Mouse (Mus musculus) heart, embryonic 12.5 days (tissue): ENCODE measurements around the gene Mb. TPM values are rescaled to one million over a fixed set of nuclear protein-coding genes. Genes with fewer than 3 reads are reported as not detected.
A peak's percentile ranks its signal among the peaks of the same experiment; 100 is the strongest.

ENCODE experiments used
- ATAC-seq: fragments of 200-750 bp; cut with Nextera tagmentation; 2 replicates; pipeline ENCODE4 v1.8.0; 2017; ENCODE audit warnings: moderate TSS enrichment, moderate library complexity; ENCODE audit not compliant: insufficient number of reproducible peaks, low FRiP score
- H3K27ac ChIP-seq: fragments of 300-500 bp; sonication (generic); 2 replicates; pipeline ENCODE4 v1.5.1; 2016; ENCODE audit warnings: mild to moderate bottlenecking, moderate library complexity; ENCODE audit not compliant: poor library complexity, severe bottlenecking
- H3K27me3 ChIP-seq: fragments of 300-500 bp; sonication (generic); replicated peaks from 2 replicates; pipeline ENCODE4 v1.6.1; 2016; ENCODE audit warnings: mild to moderate bottlenecking, moderate library complexity
- H3K36me3 ChIP-seq: fragments of 300-500 bp; sonication (generic); 2 replicates; pipeline ENCODE4 v1.6.1; 2016; ENCODE audit warnings: mild to moderate bottlenecking, moderate library complexity
- H3K4me1 ChIP-seq: fragments of 300-500 bp; sonication (generic); replicated peaks from 2 replicates; pipeline ENCODE4 v1.6.1; 2016; ENCODE audit warnings: mild to moderate bottlenecking
- H3K4me2 ChIP-seq: fragments of 300-500 bp; sonication (generic); 2 replicates; pipeline ENCODE4 v1.6.1; 2016; ENCODE audit warnings: mild to moderate bottlenecking, moderate library complexity
- H3K4me3 ChIP-seq: fragments of 300-500 bp; sonication (generic); 2 replicates; pipeline ENCODE4 v1.5.1; 2016; ENCODE audit warnings: mild to moderate bottlenecking
- H3K9ac ChIP-seq: fragments of 300-500 bp; sonication (generic); 2 replicates; pipeline ENCODE4 v1.6.1; 2016; ENCODE audit warnings: mild to moderate bottlenecking, moderate library complexity
- H3K9me3 ChIP-seq: fragments of 300-500 bp; sonication (generic); replicated peaks from 2 replicates; pipeline ENCODE4 v1.6.1; 2016; ENCODE audit warnings: mild to moderate bottlenecking, moderate library complexity
- WGBS: fragments of 180-500 bp; shearing (Covaris S2); methylation state at CpG from one replicate; pipeline ENCODE4 v1.1.7; 2016; 5-methylcytosine and 5-hydroxymethylcytosine counted together
- polyA plus RNA-seq: library from polyadenylated mRNA; unstranded; fragments of >200 nt; fragmentation: Nextera tagmentation; extraction: Ambion mirVana; gene quantifications from 2 replicates; pipeline ENCODE4 v1.2.1, GENCODE M21; 2016

The Mb gene
- polyA plus RNA-seq, 1 experiment from 2014 or later: 214 TPM

- H3K4me2 ChIP-seq: no peak overlapping the region
- H3K4me1 ChIP-seq: peaks cover 59% of the 10 kb centered on the region
- no peak overlapping the region for H3K4me3 ChIP-seq
- ATAC-seq: no peak
- peak overlapping the region; percentile 79 for H3K27ac ChIP-seq
- WGBS: 75% methylated on average over 3 of the region's 3 CpGs
- H3K36me3 ChIP-seq: no peaks in the 10 kb centered on the region
- no peaks in the 10 kb centered on the region for H3K9me3 ChIP-seq
- no peak overlapping the region for H3K9ac ChIP-seq
- H3K27me3 ChIP-seq: no peaks in the 10 kb centered on the region
These were observed 23.4 kb downstream of the Mb start for GRCm38 (mm10) chr15:77027117-77027516.

- Histone ChIP-seq H3K27me3 (no peaks in the 10 kb centered on the region), H3K4me1 (peaks cover 64% of the 10 kb centered on the region), H3K4me3 (no peak overlapping the region), H3K27ac (no peak overlapping the region), H3K36me3 (no peaks in the 10 kb centered on the region), H3K9ac (no peak overlapping the region), H3K4me2 (no peak overlapping the region), H3K9me3 (no peaks in the 10 kb centered on the region)
- ATAC-seq: no peak
- WGBS: 78% methylated on average over 5 of the region's 5 CpGs
These were observed 24.4 kb downstream of the Mb start for GRCm38 (mm10) chr15:77025884-77026583.

GRCm38 (mm10) chr15:77022401-77022957, 28.0 kb downstream of the Mb start:
- no peaks in the 10 kb centered on the region for H3K9me3 ChIP-seq
- no peak overlapping the region for H3K9ac ChIP-seq
- H3K4me3 ChIP-seq: no peak overlapping the region
- peak overlapping the region; percentile 10; the same call in 1 of the 2 replicates for H3K4me2 ChIP-seq
- 50% methylated on average over 5 of the region's 5 CpGs for WGBS
- ATAC-seq: no peak
- H3K4me1 ChIP-seq: peaks cover 79% of the 10 kb centered on the region
- no peaks in the 10 kb centered on the region for H3K27me3 ChIP-seq
- no peaks in the 10 kb centered on the region for H3K36me3 ChIP-seq
- H3K27ac ChIP-seq: peak overlapping the region; percentile 97

- H3K27ac ChIP-seq: peak overlapping the region; percentile 97
- H3K4me1 ChIP-seq: peaks cover 79% of the 10 kb centered on the region
- no peaks in the 10 kb centered on the region for H3K27me3 ChIP-seq
- peak overlapping the region; percentile 37 for H3K4me2 ChIP-seq
- ATAC-seq: no peak
- peak overlapping the region; percentile 58; the same call in 1 of the 2 replicates for H3K9ac ChIP-seq
- WGBS: 71% methylated on average over 4 of the region's 4 CpGs
- no peak overlapping the region for H3K4me3 ChIP-seq
- no peaks in the 10 kb centered on the region for H3K9me3 ChIP-seq
- no peaks in the 10 kb centered on the region; the same call in 1 of the 2 replicates for H3K36me3 ChIP-seq
These were observed 28.6 kb downstream of the Mb start for GRCm38 (mm10) chr15:77021851-77022250.

GRCm38 (mm10) chr15:77021056-77021455, 29.4 kb downstream of the Mb start:
- peak overlapping the region; percentile 97 for H3K27ac ChIP-seq

GRCm38 (mm10) chr15:77020136-77020535, 30.3 kb downstream of the Mb start:
- H3K9me3 ChIP-seq: no peaks in the 10 kb centered on the region
- no peak overlapping the region for H3K9ac ChIP-seq
- ATAC-seq: no peak
- WGBS: 45% methylated on average over 4 of the region's 4 CpGs
- H3K36me3 ChIP-seq: peaks cover 6% of the 10 kb centered on the region; the same call in 1 of the 2 replicates
- H3K4me3 ChIP-seq: no peak overlapping the region
- H3K27me3 ChIP-seq: no peaks in the 10 kb centered on the region
- peak overlapping the region; percentile 97 for H3K27ac ChIP-seq
- H3K4me1 ChIP-seq: peaks cover 83% of the 10 kb centered on the region
- no peak overlapping the region for H3K4me2 ChIP-seq

More at GRCm38 (mm10) chr15:77021056-77021455, 29.4 kb downstream of the Mb start:
- Histone ChIP-seq H3K36me3 (peaks cover 3% of the 10 kb centered on the region; the same call in 1 of the 2 replicates), H3K4me3 (no peak overlapping the region), H3K27me3 (no peaks in the 10 kb centered on the region), H3K4me1 (peaks cover 82% of the 10 kb centered on the region), H3K4me2 (peak overlapping the region; percentile 37), H3K9me3 (no peaks in the 10 kb centered on the region), H3K9ac (peak overlapping the region; percentile 58)
- 85% methylated on average over 3 of the region's 3 CpGs for WGBS
- no peak for ATAC-seq

- Histone ChIP-seq H3K4me1 (peaks cover 89% of the 10 kb centered on the region), H3K4me2 (no peak overlapping the region), H3K9me3 (no peaks in the 10 kb centered on the region), H3K9ac (peak overlapping the region; percentile 21; the same call in 1 of the 2 replicates), H3K27ac (peak overlapping the region; percentile 97), H3K36me3 (peaks cover 6% of the 10 kb centered on the region; the same call in 1 of the 2 replicates), H3K27me3 (no peaks in the 10 kb centered on the region), H3K4me3 (no peak overlapping the region)
- WGBS: 34% methylated on average over 7 of the region's 7 CpGs
- ATAC-seq: peak; percentile 63
These were observed 30.9 kb downstream of the Mb start for GRCm38 (mm10) chr15:77019533-77019932.

GRCm38 (mm10) chr15:77018740-77019340, 31.6 kb downstream of the Mb start:
- peaks cover 95% of the 10 kb centered on the region for H3K4me1 ChIP-seq
- 37% methylated on average over 6 of the region's 6 CpGs for WGBS
- H3K27ac ChIP-seq: peak overlapping the region; percentile 97
- H3K4me2 ChIP-seq: no peak overlapping the region
- peak overlapping the region; percentile 52; the same call in 1 of the 2 replicates for H3K9ac ChIP-seq
- H3K27me3 ChIP-seq: no peaks in the 10 kb centered on the region
- H3K36me3 ChIP-seq: peaks cover 6% of the 10 kb centered on the region; the same call in 1 of the 2 replicates
- H3K4me3 ChIP-seq: no peak overlapping the region
- peak; percentile 51 for ATAC-seq
- no peaks in the 10 kb centered on the region for H3K9me3 ChIP-seq

- no peak overlapping the region for H3K4me2 ChIP-seq
- H3K9ac ChIP-seq: 0 out of 2 replicates have a peak overlapping the region, but pooled peaks have one; percentile 52
- peaks cover 6% of the 10 kb centered on the region; the same call in 1 of the 2 replicates for H3K36me3 ChIP-seq
- H3K4me3 ChIP-seq: no peak overlapping the region
- H3K4me1 ChIP-seq: peaks cover 97% of the 10 kb centered on the region
- no peaks in the 10 kb centered on the region for H3K9me3 ChIP-seq
- peak overlapping the region; percentile 97 for H3K27ac ChIP-seq
- H3K27me3 ChIP-seq: no peaks in the 10 kb centered on the region
- no peak for ATAC-seq
These were observed 32.6 kb downstream of the Mb start for GRCm38 (mm10) chr15:77017897-77018296.

GRCm38 (mm10) chr15:77016509-77016908, 34.0 kb downstream of the Mb start:
- Histone ChIP-seq H3K27me3 (no peaks in the 10 kb centered on the region), H3K36me3 (peaks cover 6% of the 10 kb centered on the region; the same call in 1 of the 2 replicates), H3K27ac (no peak overlapping the region), H3K9me3 (no peaks in the 10 kb centered on the region), H3K4me1 (peaks cover 92% of the 10 kb centered on the region), H3K9ac (no peak overlapping the region), H3K4me3 (no peak overlapping the region), H3K4me2 (no peak overlapping the region)
- WGBS: 84% methylated on average over 6 of the region's 6 CpGs
- ATAC-seq: no peak

GRCm38 (mm10) chr15:77014985-77015384, 35.5 kb downstream of the Mb start:
- H3K9ac ChIP-seq: peak overlapping the region; percentile 69
- no peaks in the 10 kb centered on the region for H3K27me3 ChIP-seq
- 48% methylated on average over 4 of the region's 4 CpGs for WGBS
- peak overlapping the region; percentile 99 for H3K27ac ChIP-seq
- no peak overlapping the region for H3K4me3 ChIP-seq
- no peak for ATAC-seq
- H3K9me3 ChIP-seq: peaks cover 5% of the 10 kb centered on the region; the same call in 1 of the 2 replicates
- H3K36me3 ChIP-seq: peaks cover 13% of the 10 kb centered on the region; the same call in 1 of the 2 replicates
- H3K4me1 ChIP-seq: peaks cover 76% of the 10 kb centered on the region
- H3K4me2 ChIP-seq: peak overlapping the region; percentile 61
